Mouse (Mus musculus): ENCODE data around the gene Prmt3.

The Prmt3 gene

GRCm38 (mm10) chr7:49778114-49778901 lies at the start of gene Prmt3:
Gene Prmt3, plus strand, starts transcription at chr7:49778346.
- in situ Hi-C loops (cut with MboI, MseI): loop anchor here (5.0 kb wide), 1 partner anchor 901 kb away; no protein-coding TSS in a partner anchor

DNA sequence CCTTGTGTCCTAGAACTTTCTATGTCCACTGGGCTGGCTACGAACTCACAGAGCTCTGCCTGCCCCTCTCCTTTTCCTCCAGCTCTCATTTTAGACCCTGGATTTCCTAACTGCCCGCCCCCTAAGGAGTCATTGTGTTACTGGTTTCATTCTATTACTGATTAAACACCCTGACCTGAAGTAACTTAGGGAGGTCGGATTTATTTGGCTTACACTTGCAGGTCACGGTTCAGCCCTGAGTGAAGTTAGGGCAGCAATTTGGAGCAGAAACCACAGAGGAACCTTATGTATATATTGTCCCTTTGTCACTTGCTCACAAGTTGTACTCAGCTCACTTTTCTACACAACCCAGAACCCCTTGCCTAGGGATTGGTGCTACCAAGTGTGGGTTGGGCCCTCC lies 43.8 kb upstream of the Prmt3 start:
- in situ Hi-C loops (cut with MboI, MseI): no loop called here

GRCm38 (mm10) chr7:49739448-49739847 lies 38.7 kb upstream of the Prmt3 start:
- in situ Hi-C loops (cut with MboI, MseI): no loop called here

DNA sequence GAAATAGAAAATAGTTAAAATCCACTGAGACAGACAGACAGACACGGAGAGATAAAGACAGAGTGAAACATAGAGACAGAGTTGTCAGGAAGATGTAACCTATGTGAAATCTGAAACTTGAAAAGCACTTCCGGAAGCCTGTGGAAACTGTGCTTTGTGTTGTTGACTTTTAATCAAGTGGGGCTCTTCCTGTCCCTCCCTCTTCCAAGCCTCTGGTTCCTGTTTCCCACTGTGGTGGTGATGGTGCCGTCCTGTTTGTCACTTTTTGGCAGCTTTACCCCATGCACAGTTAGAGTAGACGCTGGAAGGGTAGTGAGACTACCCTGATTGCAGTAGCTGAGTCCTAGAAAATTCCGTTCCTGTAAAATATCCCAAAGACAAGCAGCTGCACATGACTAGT lies 36.7 kb upstream of the Prmt3 start:
- in situ Hi-C loops (cut with MboI, MseI): no loop called here

- in situ Hi-C loops (cut with MboI, MseI): no loop called here
Measured at GRCm38 (mm10) chr7:49741923-49742322, 36.2 kb upstream of the Prmt3 start.

- in situ Hi-C loops (cut with MboI, MseI): loop anchor here (10.0 kb wide), 1 partner anchor 1606 kb away; no protein-coding TSS in a partner anchor
Measured at GRCm38 (mm10) chr7:49751148-49751547, 27.0 kb upstream of the Prmt3 start.

DNA sequence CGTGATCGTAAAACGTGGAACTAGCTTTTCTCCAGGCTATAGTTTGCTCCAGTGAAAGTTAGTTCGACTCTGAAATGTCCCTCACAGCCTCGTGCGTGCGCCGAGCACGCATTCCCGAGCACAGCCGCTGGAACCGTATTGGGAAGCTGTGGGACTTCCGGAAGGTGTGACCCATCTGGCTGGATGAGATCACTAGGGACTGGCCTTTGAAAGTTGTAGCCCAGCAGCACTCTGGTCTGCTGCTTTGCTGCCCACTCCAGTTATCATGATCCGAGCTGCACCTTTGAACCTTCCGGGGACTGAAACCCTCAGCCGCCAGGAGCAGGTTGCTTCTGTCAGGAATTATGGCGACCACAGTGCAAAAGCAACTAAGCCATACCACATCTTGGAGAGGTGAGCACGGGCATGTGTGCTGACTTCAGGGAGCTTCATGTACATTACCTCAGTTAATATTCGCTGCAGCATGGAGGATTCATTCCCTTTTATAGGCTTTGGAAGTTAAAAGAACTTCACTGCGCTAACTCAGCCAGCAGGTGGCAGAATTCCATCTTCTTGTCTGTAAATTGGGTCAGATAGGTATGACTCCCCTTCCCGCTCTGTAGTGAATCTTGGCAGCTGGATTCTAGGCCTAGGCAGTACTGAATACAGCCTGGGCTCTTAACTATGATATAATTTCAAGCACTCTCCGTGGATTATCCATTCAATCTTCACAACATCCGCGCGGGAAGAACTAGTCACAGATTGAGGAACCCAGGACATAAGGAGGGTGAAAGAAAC lies 25.2 kb upstream of the Prmt3 start:
- in situ Hi-C loops (cut with MboI, MseI): loop anchor here (10.0 kb wide), 1 partner anchor 1608 kb away; no protein-coding TSS in a partner anchor

DNA sequence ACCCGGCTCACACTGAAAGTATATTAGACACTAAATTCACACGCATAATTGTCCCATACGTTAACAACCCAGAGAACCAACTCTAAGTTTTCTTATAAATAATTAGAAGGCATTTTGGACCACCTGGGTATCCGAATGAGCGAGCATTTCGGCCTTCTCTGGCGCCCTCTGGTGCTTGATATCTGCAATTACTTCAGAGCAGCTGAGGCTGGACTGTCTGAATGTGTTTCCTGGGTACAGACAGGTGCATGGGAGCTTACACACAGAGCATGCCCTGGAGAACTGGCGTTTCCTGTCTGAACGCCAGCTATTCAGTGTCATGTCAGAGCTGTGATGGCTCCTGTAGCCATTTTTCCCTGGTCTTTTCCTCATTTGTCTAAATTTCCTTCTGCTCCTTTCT lies 23.4 kb upstream of the Prmt3 start:
- in situ Hi-C loops (cut with MboI, MseI): loop anchor here (5.0 to 10.0 kb wide), 2 partner anchors 137 to 1610 kb away; no protein-coding TSS in a partner anchor

DNA sequence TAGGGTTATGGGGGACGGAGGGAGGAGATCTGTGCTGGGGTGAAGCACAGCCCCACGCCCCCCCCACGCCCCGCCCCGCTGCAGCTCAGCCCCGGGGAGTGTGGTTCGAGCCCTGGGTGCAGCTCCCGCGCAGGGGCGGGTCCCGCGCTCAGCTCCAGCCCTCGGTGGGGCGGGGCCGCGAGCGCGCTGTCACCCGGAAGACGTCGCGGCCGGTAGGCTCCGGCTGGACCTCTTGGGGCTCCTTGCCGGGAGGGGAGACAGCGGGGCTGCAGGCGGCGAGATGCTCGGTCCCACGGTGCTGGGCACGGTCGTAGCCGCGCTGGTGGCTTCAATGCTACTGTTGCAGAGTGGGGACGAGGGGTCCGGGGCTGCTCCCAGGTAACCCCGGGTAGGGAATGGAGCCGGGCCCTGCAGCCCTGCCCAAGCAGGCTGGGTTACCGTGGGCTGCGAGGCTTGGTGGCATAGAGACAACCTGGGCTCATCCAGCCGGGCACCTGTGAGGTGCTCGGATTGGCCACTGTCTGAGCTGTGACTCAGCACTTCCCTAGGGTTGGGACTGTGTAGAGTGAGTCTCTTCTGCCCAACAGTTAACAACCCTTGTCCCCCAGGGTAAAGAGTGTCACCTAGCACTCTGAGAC lies 19.1 kb upstream of the Prmt3 start, which contains the start of gene Htatip2:
Gene Htatip2 (plus strand): TSS at position 182 of the 638 bp plus-strand sequence.
- in situ Hi-C loops (cut with MboI, MseI): loop anchor here (5.0 to 10.0 kb wide), 2 partner anchors 142 to 1614 kb away; no protein-coding TSS in a partner anchor

DNA sequence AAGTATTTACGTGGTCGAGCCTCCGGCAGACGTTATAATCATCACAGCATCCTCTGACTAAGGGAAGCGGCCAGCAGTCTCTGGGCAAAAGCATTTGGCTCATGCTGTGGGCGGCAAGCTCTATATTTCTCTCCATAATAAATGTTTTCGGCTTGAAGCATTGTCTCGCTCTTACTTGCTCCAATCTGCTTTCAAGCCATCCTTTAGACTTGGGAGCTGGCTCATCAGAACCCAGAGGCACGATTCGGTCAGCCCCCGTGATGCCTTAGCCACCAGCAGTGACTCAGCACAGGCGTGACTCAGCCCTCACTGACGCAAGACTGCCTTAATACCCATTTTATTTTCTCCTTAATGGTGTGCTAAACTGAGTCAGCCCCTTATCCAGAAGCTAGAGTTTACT lies 15.5 kb upstream of the Prmt3 start:
- in situ Hi-C loops (cut with MboI, MseI): no loop called here

- in situ Hi-C loops (cut with MboI, MseI): no loop called here
Measured at GRCm38 (mm10) chr7:49764011-49764716, 14.0 kb upstream of the Prmt3 start.

- in situ Hi-C loops (cut with MboI, MseI): no loop called here
Measured at GRCm38 (mm10) chr7:49766166-49766565, 12.0 kb upstream of the Prmt3 start.

DNA sequence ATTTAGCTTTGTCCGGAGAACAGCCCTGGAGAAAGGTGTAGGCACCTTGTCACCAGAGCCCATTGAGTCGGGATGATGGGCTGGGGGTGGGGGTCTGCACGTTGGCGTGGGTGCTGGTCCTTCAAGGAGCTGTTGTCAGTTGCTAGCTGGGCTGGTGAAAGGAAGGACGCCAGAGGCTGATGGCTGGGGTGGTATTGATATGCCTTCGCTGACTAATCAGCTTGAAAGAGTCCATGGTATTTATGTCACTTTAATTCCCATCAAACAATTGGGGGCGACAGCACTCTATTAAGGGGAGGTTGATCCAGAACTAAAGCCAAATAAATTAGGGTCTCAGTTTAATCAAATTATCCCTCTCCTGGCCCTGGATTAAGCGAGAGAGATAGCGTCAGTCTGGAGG lies 9.6 kb upstream of the Prmt3 start:
- in situ Hi-C loops (cut with MboI, MseI): no loop called here

DNA sequence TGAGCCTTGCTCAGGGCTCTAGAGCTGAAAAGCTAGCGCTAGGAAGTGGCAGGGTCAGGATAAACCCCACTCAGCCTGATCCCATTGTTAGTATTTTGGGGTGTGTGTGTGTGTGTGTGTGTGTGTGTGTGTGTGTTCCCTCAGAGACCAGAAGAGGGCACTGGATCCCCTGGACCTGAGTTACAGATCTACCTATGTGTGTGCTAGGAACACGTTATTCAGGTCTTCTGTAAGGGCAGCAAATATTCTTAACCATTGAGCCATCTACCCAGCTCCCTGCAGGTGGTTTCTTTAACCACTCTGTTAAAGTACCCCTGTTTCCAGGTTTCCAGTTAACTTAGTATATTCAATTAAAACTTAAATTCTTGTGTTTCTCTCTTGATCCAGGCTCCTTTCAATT lies 3.8 kb upstream of the Prmt3 start:
- in situ Hi-C loops (cut with MboI, MseI): no loop called here

DNA sequence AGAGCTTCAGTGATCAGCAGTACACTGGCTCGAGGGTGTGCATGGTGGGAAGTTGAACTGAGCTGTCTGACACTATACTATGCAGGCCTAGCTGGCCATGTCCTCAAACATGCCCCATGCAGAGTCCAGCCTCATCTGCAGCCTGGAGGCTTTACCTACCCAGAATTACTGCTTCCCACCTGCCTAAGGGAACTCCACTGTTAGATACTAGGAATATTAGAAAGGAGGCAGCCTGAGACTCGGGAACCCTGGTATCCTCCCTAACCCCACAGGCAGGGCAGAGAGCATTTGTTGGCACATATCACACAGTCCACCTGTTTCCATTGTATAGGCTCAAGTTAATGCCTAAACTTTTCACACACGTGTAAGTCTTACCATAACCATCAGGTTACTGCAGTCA lies 561 bp upstream of the Prmt3 start:
- in situ Hi-C loops (cut with MboI, MseI): loop anchor here (5.0 kb wide), 1 partner anchor 900 kb away; no protein-coding TSS in a partner anchor

GRCm38 (mm10) chr7:49778904-49779615 lies 914 bp downstream of the Prmt3 start:
- in situ Hi-C loops (cut with MboI, MseI): loop anchor here (5.0 kb wide), 1 partner anchor 902 kb away; no protein-coding TSS in a partner anchor

DNA sequence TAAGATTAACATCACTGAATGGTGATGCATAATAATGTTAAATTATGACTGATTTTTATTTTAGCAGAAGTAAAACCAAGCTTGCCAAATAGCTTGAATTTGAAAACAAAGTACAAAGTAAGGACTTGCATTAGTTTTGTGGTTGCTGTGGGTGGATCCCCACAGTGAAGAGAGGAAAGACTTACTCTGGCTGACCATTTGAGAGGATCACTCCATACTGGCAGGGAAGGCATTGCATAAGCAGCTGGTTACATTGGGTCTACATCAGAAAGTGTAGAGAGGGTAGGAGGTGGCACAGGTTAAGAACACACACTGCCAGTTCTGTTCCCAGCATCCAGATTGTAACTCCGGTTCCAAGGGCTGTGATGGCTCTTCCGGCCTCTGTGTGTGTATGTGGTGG lies 4.9 kb downstream of the Prmt3 start:
- in situ Hi-C loops (cut with MboI, MseI): no loop called here

DNA sequence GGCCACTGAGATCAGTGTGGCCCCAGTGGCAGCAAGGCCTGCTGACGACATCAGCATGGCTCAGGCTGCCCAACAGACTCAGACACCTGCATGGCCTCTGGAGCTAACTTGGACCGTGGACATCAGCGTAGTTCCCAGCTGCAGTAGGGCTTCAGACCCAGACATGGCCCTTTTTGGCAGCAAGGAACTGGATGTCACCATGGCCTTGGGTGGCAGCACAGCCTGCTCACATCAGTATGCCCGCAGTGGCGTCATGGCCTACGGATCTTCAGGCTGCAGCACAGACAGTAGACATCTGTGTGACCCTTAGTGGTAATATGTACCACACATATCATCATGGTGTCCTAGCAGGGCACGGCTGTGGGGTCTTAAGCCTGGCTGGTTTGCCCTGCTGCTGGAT lies 7.0 kb downstream of the Prmt3 start:
- in situ Hi-C loops (cut with MboI, MseI): loop anchor here (5.0 kb wide), 1 partner anchor 137 kb away; no protein-coding TSS in a partner anchor

- in situ Hi-C loops (cut with MboI, MseI): loop anchor here (5.0 kb wide), 1 partner anchor 136 kb away; no protein-coding TSS in a partner anchor
Measured at GRCm38 (mm10) chr7:49786618-49787382, 8.7 kb downstream of the Prmt3 start.

GRCm38 (mm10) chr7:49787383-49787645 lies 9.2 kb downstream of the Prmt3 start:
- in situ Hi-C loops (cut with MboI, MseI): loop anchor here (5.0 kb wide), 1 partner anchor 135 kb away; no protein-coding TSS in a partner anchor

Measured in T-helper 1 cell (primary cell).